Mouse (Mus musculus) stomach, embryonic 15.5 days (tissue): ENCODE measurements around the gene Tmem208. TPM values are rescaled to one million over a fixed set of nuclear protein-coding genes. Genes with fewer than 3 reads are reported as not detected.

ENCODE experiments used
- ATAC-seq: fragments of 200-750 bp; cut with Nextera tagmentation; 2 replicates; pipeline ENCODE4 v1.8.0; 2017; ENCODE audit warnings: low read depth, moderate number of reproducible peaks, moderate TSS enrichment; ENCODE audit not compliant: insufficient read depth, low FRiP score
- H3K27ac ChIP-seq: fragments of 300-500 bp; sonication (generic); 2 replicates; pipeline ENCODE4 v1.5.1; 2015; ENCODE audit warnings: mild to moderate bottlenecking, inconsistent platforms
- H3K27me3 ChIP-seq: fragments of 300-500 bp; sonication (generic); replicated peaks from 2 replicates; pipeline ENCODE4 v1.6.1; 2015; ENCODE audit warnings: inconsistent platforms
- H3K36me3 ChIP-seq: fragments of 300-500 bp; sonication (generic); 2 replicates; pipeline ENCODE4 v1.6.1; 2015; ENCODE audit warnings: inconsistent platforms
- H3K4me1 ChIP-seq: fragments of 300-500 bp; sonication (generic); 2 replicates; pipeline ENCODE4 v1.6.1; 2015; ENCODE audit warnings: inconsistent platforms
- H3K4me2 ChIP-seq: fragments of 300-500 bp; sonication (generic); 2 replicates; pipeline ENCODE4 v1.6.1; 2015; ENCODE audit warnings: mild to moderate bottlenecking, inconsistent platforms
- H3K4me3 ChIP-seq: fragments of 300-500 bp; sonication (generic); replicated peaks from 2 replicates; pipeline ENCODE4 v1.5.1; 2015; ENCODE audit warnings: inconsistent platforms
- H3K9ac ChIP-seq: fragments of 300-500 bp; sonication (generic); 2 replicates; pipeline ENCODE4 v1.6.1; 2015; ENCODE audit warnings: inconsistent platforms
- H3K9me3 ChIP-seq: fragments of 300-500 bp; sonication (generic); 2 replicates; pipeline ENCODE4 v1.6.1; 2016; ENCODE audit warnings: inconsistent platforms
- WGBS: fragments of 180-500 bp; shearing (Covaris S2); methylation state at CpG from one replicate; pipeline ENCODE4 v1.1.7; 2015; 5-methylcytosine and 5-hydroxymethylcytosine counted together
- microRNA counts: library from miRNA; unstranded; fragments of <30 nt; microRNA quantifications from one replicate; lab custom pipeline; 2016
- microRNA-seq: library from miRNA; unstranded; fragments of <30 nt; microRNA quantifications from one replicate; pipeline ENCODE4, GENCODE M21; 2016
- polyA plus RNA-seq: library from polyadenylated mRNA; unstranded; fragments of >200 nt; fragmentation: Nextera tagmentation; extraction: Ambion mirVana; gene quantifications from 2 replicates; pipeline ENCODE4 v1.2.1, GENCODE M21; 2015

The Tmem208 gene
- polyA plus RNA-seq, 1 experiment from 2014 or later = 131 TPM

DNA sequence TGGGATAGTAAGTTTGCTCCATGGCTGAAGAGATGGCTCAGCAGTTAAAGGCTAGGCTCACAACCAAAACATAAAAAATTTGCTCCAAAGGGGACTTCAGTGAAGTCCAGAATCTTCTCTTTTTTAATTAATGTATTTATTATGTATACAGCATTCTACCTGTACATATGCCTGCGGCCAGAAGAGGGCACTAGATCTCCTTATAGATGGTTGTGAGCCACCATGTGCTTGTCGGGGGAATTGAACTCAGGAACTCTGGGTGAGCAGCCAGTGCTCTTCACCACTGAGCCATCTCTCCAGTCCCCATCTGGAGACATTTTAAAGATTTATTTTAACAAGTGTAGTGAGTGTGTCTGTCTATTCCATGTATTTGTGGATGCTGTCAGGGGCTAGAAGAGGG, 41.0 kb downstream of the Tmem208 start:
- WGBS = 67% methylated on average over 2 of the region's 2 CpGs
- no peak overlapping the region for H3K4me2 ChIP-seq
- no peak for ATAC-seq

DNA sequence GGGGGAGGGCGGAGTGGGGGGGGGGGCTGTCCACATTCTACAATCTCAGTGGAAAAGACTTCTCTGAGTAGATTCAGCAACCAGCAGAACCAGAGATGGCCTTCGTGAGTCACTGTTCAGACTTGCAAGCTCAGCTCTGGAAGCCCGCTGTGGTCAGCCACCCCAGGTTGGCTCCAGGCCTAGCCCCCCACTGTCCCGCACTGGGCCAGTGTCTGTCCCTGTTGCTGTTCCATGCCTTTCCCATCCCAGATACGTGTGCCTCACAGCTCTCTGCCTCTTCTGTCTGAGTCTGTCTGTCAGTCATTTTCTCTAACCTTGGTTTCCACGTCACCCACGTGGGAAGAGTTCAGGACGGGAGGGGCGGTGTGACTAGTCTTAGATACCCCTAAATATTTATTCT, 46.3 kb downstream of the Tmem208 start:
- no peak overlapping the region for H3K4me2 ChIP-seq
- peaks cover 5% of the 10 kb centered on the region; the same call in 1 of the 2 replicates for H3K4me1 ChIP-seq
- H3K27me3 ChIP-seq = no peaks in the 10 kb centered on the region
- 74% methylated on average over 9 of the region's 9 CpGs for WGBS
- H3K9ac ChIP-seq = no peak overlapping the region
- H3K9me3 ChIP-seq = no peaks in the 10 kb centered on the region
- no peak overlapping the region for H3K4me3 ChIP-seq
- no peak overlapping the region for H3K27ac ChIP-seq
- no peaks in the 10 kb centered on the region for H3K36me3 ChIP-seq
- ATAC-seq = no peak

More for the DNA sequence above, 41.0 kb downstream of the Tmem208 start:
- Histone ChIP-seq H3K36me3 (no peaks in the 10 kb centered on the region), H3K4me3 (no peak overlapping the region), H3K9me3 (no peaks in the 10 kb centered on the region), H3K27ac (no peak overlapping the region), H3K9ac (no peak overlapping the region), H3K4me1 (peaks cover 5% of the 10 kb centered on the region; the same call in 1 of the 2 replicates), H3K27me3 (no peaks in the 10 kb centered on the region)

DNA sequence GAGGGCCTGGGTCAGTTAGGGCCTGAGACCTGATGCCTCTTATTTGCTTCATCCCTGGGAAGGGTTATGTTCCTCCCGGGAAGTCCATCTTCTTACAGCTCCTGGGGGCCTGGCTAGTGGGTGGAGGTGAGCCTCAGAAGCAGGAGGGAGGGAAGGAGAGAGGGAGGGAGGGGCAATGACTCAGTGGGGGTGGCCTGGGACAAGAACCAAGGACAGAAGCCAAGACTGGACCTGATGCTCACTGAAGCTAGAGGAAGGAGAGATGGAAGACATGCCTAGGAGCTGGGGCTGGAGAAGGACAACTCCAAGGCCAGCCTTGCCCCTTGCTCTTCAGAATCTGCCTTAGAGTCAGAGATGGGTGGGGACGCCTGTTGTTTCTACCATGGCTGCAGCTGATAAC, 46.9 kb downstream of the Tmem208 start, which contains the start of gene Plekhg4:
Plekhg4 (plus strand) TSS at position 243 of the 400 bp plus-strand sequence.
- WGBS = 45% methylated on average over 2 of the region's 2 CpGs
- no peaks in the 10 kb centered on the region for H3K27me3 ChIP-seq
- H3K4me2 ChIP-seq = peak within 1 kb of the TSS; percentile 49; the same call in 1 of the 2 replicates

DNA sequence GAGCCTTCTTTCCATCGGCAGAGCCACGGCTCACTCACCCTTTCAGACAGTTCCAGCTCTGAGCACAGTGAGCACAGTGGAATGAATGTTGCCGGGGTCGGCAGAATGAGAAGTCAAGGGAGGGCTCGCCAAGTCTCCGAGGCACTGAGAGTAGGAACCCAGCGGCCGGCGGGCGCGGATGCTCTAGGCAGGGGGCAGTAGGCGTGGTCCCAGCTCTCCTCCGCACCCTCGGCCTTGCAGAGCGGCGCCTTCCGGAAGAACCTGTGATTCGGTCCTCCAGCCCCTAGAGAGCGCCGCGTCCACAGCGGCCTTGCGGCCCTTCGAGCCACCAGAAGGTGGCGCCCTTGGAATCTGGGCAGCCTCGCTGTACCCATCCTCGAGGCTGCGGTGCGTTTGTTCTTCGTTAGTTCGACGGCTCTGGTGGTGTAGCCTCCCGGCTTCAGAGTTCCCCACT, 48.4 kb downstream of the Tmem208 start:
- 30% methylated on average over 33 of the region's 33 CpGs for WGBS
- H3K9me3 ChIP-seq = no peaks in the 10 kb centered on the region
- ATAC-seq = no peak
- no peak overlapping the region for H3K27ac ChIP-seq
- no peaks in the 10 kb centered on the region for H3K36me3 ChIP-seq
- H3K4me3 ChIP-seq = peak overlapping the region; percentile 8
- H3K4me2 ChIP-seq = peak overlapping the region; percentile 49
- H3K4me1 ChIP-seq = peaks cover 13% of the 10 kb centered on the region; the same call in 1 of the 2 replicates
- H3K9ac ChIP-seq = no peak overlapping the region
- no peaks in the 10 kb centered on the region for H3K27me3 ChIP-seq

More for the DNA sequence above, 46.9 kb downstream of the Tmem208 start, which contains the start of gene Plekhg4:
- Histone ChIP-seq H3K9me3 (no peaks in the 10 kb centered on the region), H3K4me3 (no peak within 1 kb of the TSS), H3K4me1 (peaks cover 5% of the 10 kb centered on the region; the same call in 1 of the 2 replicates), H3K9ac (no peak within 1 kb of the TSS), H3K36me3 (no peaks in the 10 kb centered on the region), H3K27ac (no peak within 1 kb of the TSS)
- no peak for ATAC-seq

DNA sequence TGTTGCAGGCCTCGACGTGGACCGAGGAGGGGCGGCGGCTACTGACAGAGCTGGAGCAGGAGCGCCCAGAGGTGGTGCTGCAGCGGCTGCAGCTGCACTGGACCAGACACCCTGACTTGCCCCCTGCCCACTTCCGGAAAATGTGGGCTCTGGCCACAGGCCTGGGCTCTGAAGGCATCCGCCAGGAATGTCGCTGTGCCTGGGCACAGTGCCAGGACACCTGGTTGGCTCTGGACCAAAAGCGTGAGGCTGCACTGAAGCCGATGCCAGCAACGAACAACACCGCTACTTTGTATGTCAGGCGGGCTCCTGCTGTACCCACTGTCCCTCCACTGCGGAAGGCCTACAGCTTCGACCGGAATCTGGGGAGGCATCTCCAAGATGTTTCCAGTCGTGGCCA, 52.5 kb downstream of the Tmem208 start:
- 54% methylated on average over 19 of the region's 19 CpGs for WGBS
- Histone ChIP-seq H3K9me3 (no peaks in the 10 kb centered on the region), H3K4me2 (no peak overlapping the region), H3K4me3 (no peak overlapping the region), H3K9ac (no peak overlapping the region), H3K27ac (no peak overlapping the region), H3K36me3 (no peaks in the 10 kb centered on the region), H3K4me1 (peaks cover 16% of the 10 kb centered on the region), H3K27me3 (no peaks in the 10 kb centered on the region)
- ATAC-seq = no peak

DNA sequence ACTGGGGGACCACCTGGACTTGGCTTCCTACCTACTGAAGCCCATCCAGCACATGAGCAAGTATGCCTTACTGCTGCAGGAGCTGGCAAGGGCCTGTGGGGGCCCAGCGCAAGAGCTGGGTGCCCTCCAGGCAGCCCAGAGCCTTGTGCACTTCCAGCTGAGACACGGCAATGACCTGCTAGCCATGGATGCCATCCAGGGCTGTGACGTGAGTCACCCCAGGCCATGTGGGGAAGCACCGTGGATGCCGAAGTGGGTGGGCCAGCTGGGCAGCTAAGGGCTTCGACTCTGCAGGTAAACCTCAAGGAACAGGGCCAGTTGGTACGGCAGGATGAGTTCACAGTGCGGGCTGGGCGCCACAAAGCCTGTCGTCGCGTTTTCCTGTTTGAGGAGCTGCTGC, 54.2 kb downstream of the Tmem208 start:
- H3K9ac ChIP-seq = no peak overlapping the region
- no peaks in the 10 kb centered on the region for H3K27me3 ChIP-seq
- H3K36me3 ChIP-seq = no peaks in the 10 kb centered on the region
- H3K4me3 ChIP-seq = no peak overlapping the region
- no peaks in the 10 kb centered on the region for H3K9me3 ChIP-seq
- no peak for ATAC-seq
- H3K4me1 ChIP-seq = peaks cover 11% of the 10 kb centered on the region
- H3K4me2 ChIP-seq = no peak overlapping the region
- WGBS = 81% methylated on average over 12 of the region's 12 CpGs
- no peak overlapping the region for H3K27ac ChIP-seq

DNA sequence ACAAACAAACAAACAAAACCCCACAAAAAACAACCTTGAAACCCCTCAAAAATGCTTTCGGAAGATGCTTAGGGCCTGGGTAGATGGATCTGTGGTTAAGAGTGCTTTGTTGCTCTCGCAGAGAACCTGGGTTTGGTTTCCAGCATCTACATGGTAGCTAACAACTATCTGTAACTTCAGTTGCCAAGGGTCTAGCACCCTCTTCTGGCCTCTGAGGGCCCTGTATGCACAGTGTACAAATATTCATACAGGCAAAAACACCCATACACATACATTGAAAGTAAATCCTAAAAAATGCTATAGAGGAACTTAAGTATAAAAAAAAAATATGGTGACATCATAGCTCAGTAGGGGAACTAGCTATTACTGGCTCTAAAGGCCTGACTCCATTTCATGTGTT, 57.9 kb downstream of the Tmem208 start:
- peaks cover 5% of the 10 kb centered on the region for H3K4me1 ChIP-seq
- H3K36me3 ChIP-seq = no peaks in the 10 kb centered on the region
- no peak overlapping the region for H3K4me3 ChIP-seq
- no peak overlapping the region for H3K27ac ChIP-seq
- no peak overlapping the region for H3K4me2 ChIP-seq
- no peaks in the 10 kb centered on the region for H3K27me3 ChIP-seq
- no peak for ATAC-seq
- H3K9me3 ChIP-seq = no peaks in the 10 kb centered on the region
- no peak overlapping the region for H3K9ac ChIP-seq
- WGBS = 94% methylated on average over 2 of the region's 2 CpGs

MicroRNA genes within 50 kb of the gene (microRNA counts, 519-probe panel; counts per million panel counts)
- microRNA mmu-miR-328 (lab: Ali Mortazavi, UCI) = 1,912 counts per million, percentile 18 among the panel's probes with 10 or more counts

Small RNAs within 50 kb of the gene (microRNA-seq; reads per million reads assigned to microRNA genes)
- gene Gm27320 (not detected), gene Mir328 (187 reads per million, percentile 58 among the genes with 10 or more reads in this experiment)

Other genes starting within 250 kb of the Tmem208 start
- not detected in 2 replicates for gene Ces3b, start 242.6 kb upstream of the Tmem208 start, polyA plus RNA-seq
- gene Ces4a, start 194.6 kb upstream of the Tmem208 start, polyA plus RNA-seq = not detected in 2 replicates
- gene Cbfb, start 155.7 kb upstream of the Tmem208 start, polyA plus RNA-seq = 53.2 and 54.4 TPM in 2 replicates
- gene D230025D16Rik, start 101.2 kb upstream of the Tmem208 start, polyA plus RNA-seq = 26.2 and 26.8 TPM in 2 replicates
- 26.1 and 27.4 TPM in 2 replicates for gene B3gnt9, start 71.2 kb upstream of the Tmem208 start, polyA plus RNA-seq
- gene Tradd, start 61.7 kb upstream of the Tmem208 start, polyA plus RNA-seq = 28.5 and 30.3 TPM in 2 replicates
- gene Fbxl8, start 61.7 kb upstream of the Tmem208 start, polyA plus RNA-seq = 3.7 and 4.4 TPM in 2 replicates
- 0.08 and 0.24 TPM in 2 replicates for gene Hsf4, start 56.6 kb upstream of the Tmem208 start, polyA plus RNA-seq
- 1.4 and 1.7 TPM in 2 replicates for gene Nol3, start 50.2 kb upstream of the Tmem208 start, polyA plus RNA-seq
- gene 4931428F04Rik, start 36.5 kb upstream of the Tmem208 start, polyA plus RNA-seq = 9.1 and 10.7 TPM in 2 replicates
- 10.4 and 10.9 TPM in 2 replicates for gene Exoc3l, start 30.3 kb upstream of the Tmem208 start, polyA plus RNA-seq
- gene E2f4, start 28.7 kb upstream of the Tmem208 start, polyA plus RNA-seq = 80.4 and 83.1 TPM in 2 replicates
- gene Elmo3, start 20.8 kb upstream of the Tmem208 start, polyA plus RNA-seq = 15.9 and 17.1 TPM in 2 replicates
- gene Lrrc29, start 76 bp upstream of the Tmem208 start, polyA plus RNA-seq = 2.3 and 2.5 TPM in 2 replicates
- gene Fhod1, start 21.6 kb downstream of the Tmem208 start, polyA plus RNA-seq = 2.5 and 3.0 TPM in 2 replicates
- 1.9 and 2.0 TPM in 2 replicates for gene Slc9a5, start 22.5 kb downstream of the Tmem208 start, polyA plus RNA-seq
- 0.21 and 0.30 TPM in 2 replicates for gene Plekhg4, start 46.9 kb downstream of the Tmem208 start, polyA plus RNA-seq
- not detected in 2 replicates for gene Kctd19, start 87.1 kb downstream of the Tmem208 start, polyA plus RNA-seq
- 0.09 TPM in 1 of 2 replicates, not detected in the other for gene Lrrc36, start 87.2 kb downstream of the Tmem208 start, polyA plus RNA-seq
- 44.7 and 45.5 TPM in 2 replicates for gene Tppp3, start 145.2 kb downstream of the Tmem208 start, polyA plus RNA-seq
- 32.2 and 34.7 TPM in 2 replicates for gene Zdhhc1, start 170.5 kb downstream of the Tmem208 start, polyA plus RNA-seq
- gene Hsd11b2, start 192.4 kb downstream of the Tmem208 start, polyA plus RNA-seq = 2.5 and 2.7 TPM in 2 replicates
- gene Atp6v0d1, start 239.7 kb downstream of the Tmem208 start, polyA plus RNA-seq = 73.2 and 75.8 TPM in 2 replicates